Mouse (Mus musculus) liver, embryonic 15.5 days (tissue): Measurements from ENCODE around the gene Pi4ka. TPM values are rescaled to one million over a fixed set of nuclear protein-coding genes. Genes with fewer than 3 reads are reported as not detected.

Source experiments
- ATAC-seq: fragments of 200-750 bp; cut with Nextera tagmentation; 2 replicates; pipeline ENCODE4 v1.8.0; 2017; ENCODE audit warnings: moderate number of reproducible peaks, mild to moderate bottlenecking, moderate library complexity; ENCODE audit not compliant: insufficient read depth
- H3K27ac ChIP-seq: fragments of 300-500 bp; sonication (generic); replicated peaks from 2 replicates; pipeline ENCODE4 v1.5.1; 2015; ENCODE audit warnings: mild to moderate bottlenecking, inconsistent platforms
- H3K27me3 ChIP-seq: fragments of 300-500 bp; sonication (generic); 2 replicates; pipeline ENCODE4 v1.6.1; 2015; ENCODE audit warnings: mild to moderate bottlenecking, inconsistent platforms
- H3K36me3 ChIP-seq: fragments of 300-500 bp; sonication (generic); replicated peaks from 2 replicates; pipeline ENCODE4 v1.6.1; 2015; ENCODE audit warnings: moderate library complexity, mild to moderate bottlenecking, inconsistent platforms
- H3K4me1 ChIP-seq: fragments of 300-500 bp; sonication (generic); replicated peaks from 2 replicates; pipeline ENCODE4 v1.6.1; 2015; ENCODE audit warnings: inconsistent platforms
- H3K4me2 ChIP-seq: fragments of 300-500 bp; sonication (generic); 2 replicates; pipeline ENCODE4 v1.6.1; 2015; ENCODE audit warnings: moderate library complexity, mild to moderate bottlenecking, inconsistent platforms
- H3K4me3 ChIP-seq: fragments of 300-500 bp; sonication (generic); replicated peaks from 2 replicates; pipeline ENCODE4 v1.5.1; 2015; ENCODE audit warnings: mild to moderate bottlenecking, inconsistent platforms
- H3K9ac ChIP-seq: fragments of 300-500 bp; sonication (generic); 2 replicates; pipeline ENCODE4 v1.6.1; 2015; ENCODE audit warnings: moderate library complexity, mild to moderate bottlenecking, inconsistent platforms
- H3K9me3 ChIP-seq: fragments of 300-500 bp; sonication (generic); replicated peaks from 2 replicates; pipeline ENCODE4 v1.6.1; 2016; ENCODE audit warnings: inconsistent platforms
- WGBS: fragments of 180-500 bp; shearing (Covaris S2); methylation state at CpG from one replicate; pipeline ENCODE4 v1.1.7; 2015; ENCODE audit warnings: mixed read lengths; ENCODE audit not compliant: insufficient replicate concordance; 5-methylcytosine and 5-hydroxymethylcytosine counted together
- polyA plus RNA-seq: library from polyadenylated mRNA; unstranded; fragments of >200 nt; fragmentation: Nextera tagmentation; extraction: Ambion mirVana; gene quantifications from 2 replicates; pipeline ENCODE4 v1.2.1, GENCODE M21; 2015

Gene Pi4ka
- polyA plus RNA-seq, 1 experiment from 2014 or later = 12.0 TPM

GRCm38 (mm10) chr16:17392784-17393183, 13.3 kb downstream of the Pi4ka start:
- Histone ChIP-seq H3K4me2 (no peak overlapping the region), H3K27me3 (no peaks in the 10 kb centered on the region), H3K4me1 (no peaks in the 10 kb centered on the region), H3K9ac (no peak overlapping the region), H3K36me3 (0 out of 2 replicates have a peak, but pooled peaks cover 8% of the 10 kb centered on the region), H3K27ac (no peak overlapping the region), H3K4me3 (no peak overlapping the region), H3K9me3 (no peaks in the 10 kb centered on the region)
- WGBS = 74% methylated on average over 4 of the region's 4 CpGs
- ATAC-seq = no peak

GRCm38 (mm10) chr16:17383594-17384326, 22.4 kb downstream of the Pi4ka start:
- Histone ChIP-seq H3K27me3 (no peaks in the 10 kb centered on the region), H3K9me3 (no peaks in the 10 kb centered on the region), H3K4me2 (no peak overlapping the region), H3K27ac (no peak overlapping the region), H3K4me1 (peaks cover 4% of the 10 kb centered on the region), H3K36me3 (peaks cover 11% of the 10 kb centered on the region; the same call in 1 of the 2 replicates), H3K4me3 (no peak overlapping the region), H3K9ac (no peak overlapping the region)
- WGBS = 41% methylated on average over 2 of the region's 2 CpGs
- peak; percentile 72 for ATAC-seq

- no peak for ATAC-seq
- Histone ChIP-seq H3K4me3 (no peak overlapping the region), H3K36me3 (peaks cover 11% of the 10 kb centered on the region; the same call in 1 of the 2 replicates), H3K27ac (no peak overlapping the region), H3K9me3 (no peaks in the 10 kb centered on the region), H3K4me2 (no peak overlapping the region), H3K27me3 (no peaks in the 10 kb centered on the region), H3K9ac (no peak overlapping the region), H3K4me1 (peaks cover 4% of the 10 kb centered on the region)
- 80% methylated on average over 4 of the region's 4 CpGs for WGBS
Observed at GRCm38 (mm10) chr16:17382306-17382705, 23.8 kb downstream of the Pi4ka start.

- WGBS = 86% methylated on average over 4 of the region's 4 CpGs
- H3K36me3 ChIP-seq = peaks cover 41% of the 10 kb centered on the region
Observed at GRCm38 (mm10) chr16:17358787-17359186, 47.3 kb downstream of the Pi4ka start.

GRCm38 (mm10) chr16:17356031-17356430, 50.1 kb downstream of the Pi4ka start:
- H3K36me3 ChIP-seq = peaks cover 49% of the 10 kb centered on the region
- H3K4me3 ChIP-seq = no peak overlapping the region
- H3K9me3 ChIP-seq = no peaks in the 10 kb centered on the region
- no peaks in the 10 kb centered on the region for H3K4me1 ChIP-seq
- no peaks in the 10 kb centered on the region for H3K27me3 ChIP-seq
- no peak overlapping the region for H3K9ac ChIP-seq
- H3K27ac ChIP-seq = no peak overlapping the region
- no peak overlapping the region for H3K4me2 ChIP-seq
- WGBS = 70% methylated on average over 6 of the region's 6 CpGs
- ATAC-seq = no peak

More at GRCm38 (mm10) chr16:17358787-17359186, 47.3 kb downstream of the Pi4ka start:
- H3K9me3 ChIP-seq = no peaks in the 10 kb centered on the region
- no peak overlapping the region for H3K4me3 ChIP-seq
- no peaks in the 10 kb centered on the region for H3K4me1 ChIP-seq
- no peak for ATAC-seq
- no peaks in the 10 kb centered on the region for H3K27me3 ChIP-seq
- H3K27ac ChIP-seq = no peak overlapping the region
- no peak overlapping the region for H3K9ac ChIP-seq
- no peak overlapping the region for H3K4me2 ChIP-seq

- Histone ChIP-seq H3K9ac (no peak overlapping the region), H3K9me3 (no peaks in the 10 kb centered on the region), H3K36me3 (peaks cover 38% of the 10 kb centered on the region), H3K4me2 (no peak overlapping the region), H3K27me3 (no peaks in the 10 kb centered on the region), H3K4me1 (peaks cover 9% of the 10 kb centered on the region), H3K27ac (peak overlapping the region; percentile 66; the same call in 1 of the 2 replicates), H3K4me3 (no peak overlapping the region)
- WGBS = 52% methylated on average over 1 of the region's 1 CpGs
- no peak for ATAC-seq
Observed at GRCm38 (mm10) chr16:17346766-17347165, 59.3 kb downstream of the Pi4ka start.

- Histone ChIP-seq H3K4me1 (peaks cover 9% of the 10 kb centered on the region), H3K4me3 (no peak overlapping the region), H3K27ac (peak overlapping the region; percentile 66; the same call in 1 of the 2 replicates), H3K4me2 (no peak overlapping the region), H3K27me3 (no peaks in the 10 kb centered on the region), H3K36me3 (peaks cover 28% of the 10 kb centered on the region), H3K9me3 (no peaks in the 10 kb centered on the region), H3K9ac (no peak overlapping the region)
- 65% methylated on average over 2 of the region's 2 CpGs for WGBS
- peak; percentile 65 for ATAC-seq
Observed at GRCm38 (mm10) chr16:17345813-17346155, 60.3 kb downstream of the Pi4ka start.

GRCm38 (mm10) chr16:17345141-17345812, 60.8 kb downstream of the Pi4ka start:
- WGBS = 60% methylated on average over 8 of the region's 8 CpGs
- Histone ChIP-seq H3K27ac (peak overlapping the region; percentile 60), H3K4me2 (no peak overlapping the region), H3K9me3 (no peaks in the 10 kb centered on the region), H3K36me3 (peaks cover 23% of the 10 kb centered on the region), H3K9ac (no peak overlapping the region), H3K27me3 (no peaks in the 10 kb centered on the region), H3K4me3 (no peak overlapping the region), H3K4me1 (peaks cover 9% of the 10 kb centered on the region)
- peak; percentile 68 for ATAC-seq

GRCm38 (mm10) chr16:17341847-17342246, 64.3 kb downstream of the Pi4ka start:
- no peak for ATAC-seq
- Histone ChIP-seq H3K36me3 (peaks cover 24% of the 10 kb centered on the region), H3K4me2 (no peak overlapping the region), H3K27me3 (no peaks in the 10 kb centered on the region), H3K4me1 (peaks cover 9% of the 10 kb centered on the region), H3K9me3 (no peaks in the 10 kb centered on the region), H3K4me3 (no peak overlapping the region), H3K27ac (no peak overlapping the region), H3K9ac (no peak overlapping the region)
- 70% methylated on average over 4 of the region's 4 CpGs for WGBS

GRCm38 (mm10) chr16:17340705-17341104, 65.4 kb downstream of the Pi4ka start:
- Histone ChIP-seq H3K4me1 (peaks cover 3% of the 10 kb centered on the region; the same call in 1 of the 2 replicates), H3K9ac (no peak overlapping the region), H3K4me3 (no peak overlapping the region), H3K36me3 (peaks cover 29% of the 10 kb centered on the region), H3K9me3 (no peaks in the 10 kb centered on the region), H3K27ac (no peak overlapping the region), H3K27me3 (no peaks in the 10 kb centered on the region), H3K4me2 (no peak overlapping the region)
- 62% methylated on average over 2 of the region's 2 CpGs for WGBS
- no peak for ATAC-seq

- WGBS = 82% methylated on average over 7 of the region's 7 CpGs
- Histone ChIP-seq H3K36me3 (peaks cover 29% of the 10 kb centered on the region), H3K9me3 (no peaks in the 10 kb centered on the region), H3K4me3 (no peak overlapping the region), H3K4me2 (no peak overlapping the region), H3K9ac (no peak overlapping the region), H3K27ac (no peak overlapping the region), H3K4me1 (peaks cover 3% of the 10 kb centered on the region), H3K27me3 (no peaks in the 10 kb centered on the region)
- no peak for ATAC-seq
Observed at GRCm38 (mm10) chr16:17339701-17340100, 66.4 kb downstream of the Pi4ka start.
